Mouse (Mus musculus): ENCODE results near the gene Tmem273. TPM values are rescaled to one million over a fixed set of nuclear protein-coding genes. Genes with fewer than 3 reads are reported as not detected.

Gene Tmem273
- polyA plus RNA-seq, 1 experiment = 2.4 TPM

- WGBS = 89% methylated on average over 7 of the region's 7 CpGs
- DNase-seq = no peak
- TF ChIP-seq CTCF (IDR thresholded peaks at IDR 0.05; ENCODE audit: insufficient read depth, low read length) (no peak), POLR2A (IDR thresholded peaks at IDR 0.05; ENCODE audit: borderline replicate concordance, extremely low read depth, low read depth, low read length) (no peak)
Observed at GRCm38 (mm10) chr14:32800048-32800447, 14.3 kb downstream of the Tmem273 start.

GRCm38 (mm10) chr14:32801016-32801661 lies 15.4 kb downstream of the Tmem273 start:
- no peak for DNase-seq
- no peaks in the 10 kb centered on the region for H3K4me1 ChIP-seq (ENCODE audit: control insufficient read depth, insufficient read depth, low read length)
- 60% methylated on average over 11 of the region's 11 CpGs for WGBS

More at GRCm38 (mm10) chr14:32800048-32800447, 14.3 kb downstream of the Tmem273 start:
- H3K4me3 ChIP-seq (replicated peaks; ENCODE audit: extremely low read depth, low read depth, low read length) = no peak overlapping the region
- H3K4me1 ChIP-seq (ENCODE audit: control insufficient read depth, insufficient read depth, low read length) = no peaks in the 10 kb centered on the region

GRCm38 (mm10) chr14:32801662-32802024 lies 15.9 kb downstream of the Tmem273 start:
- no peak for TF ChIP-seq CTCF (IDR thresholded peaks at IDR 0.05; ENCODE audit: insufficient read depth, low read length)
- TF ChIP-seq POLR2A (IDR thresholded peaks at IDR 0.05; ENCODE audit: borderline replicate concordance, extremely low read depth, low read depth, low read length) = no peak
- no peak for DNase-seq
- Histone ChIP-seq H3K4me1 (ENCODE audit: control insufficient read depth, insufficient read depth, low read length) (no peaks in the 10 kb centered on the region), H3K4me3 (replicated peaks; ENCODE audit: extremely low read depth, low read depth, low read length) (no peak overlapping the region)

More at GRCm38 (mm10) chr14:32801016-32801661, 15.4 kb downstream of the Tmem273 start:
- no peak overlapping the region for H3K4me3 ChIP-seq (replicated peaks; ENCODE audit: extremely low read depth, low read depth, low read length)
- peak; percentile 43 for TF ChIP-seq CTCF (IDR thresholded peaks at IDR 0.05; ENCODE audit: insufficient read depth, low read length)
- no peak for TF ChIP-seq POLR2A (IDR thresholded peaks at IDR 0.05; ENCODE audit: borderline replicate concordance, extremely low read depth, low read depth, low read length)

- DNase-seq = no peak
- H3K4me3 ChIP-seq (replicated peaks; ENCODE audit: extremely low read depth, low read depth, low read length) = no peak overlapping the region
- no peak for TF ChIP-seq POLR2A (IDR thresholded peaks at IDR 0.05; ENCODE audit: borderline replicate concordance, extremely low read depth, low read depth, low read length)
- no peak for TF ChIP-seq CTCF (IDR thresholded peaks at IDR 0.05; ENCODE audit: insufficient read depth, low read length)
- H3K4me1 ChIP-seq (ENCODE audit: control insufficient read depth, insufficient read depth, low read length) = no peaks in the 10 kb centered on the region
Observed at GRCm38 (mm10) chr14:32810111-32810510, 24.3 kb downstream of the Tmem273 start.

- Histone ChIP-seq H3K4me1 (ENCODE audit: control insufficient read depth, insufficient read depth, low read length) (no peaks in the 10 kb centered on the region), H3K4me3 (replicated peaks; ENCODE audit: extremely low read depth, low read depth, low read length) (no peak overlapping the region)
- no peak for DNase-seq
- WGBS = 53% methylated on average over 6 of the region's 6 CpGs
- TF ChIP-seq CTCF (IDR thresholded peaks at IDR 0.05; ENCODE audit: insufficient read depth, low read length) (no peak), POLR2A (IDR thresholded peaks at IDR 0.05; ENCODE audit: borderline replicate concordance, extremely low read depth, low read depth, low read length) (no peak)
Observed at GRCm38 (mm10) chr14:32812429-32812828, 26.7 kb downstream of the Tmem273 start.

- no peak for DNase-seq
- no peaks in the 10 kb centered on the region for H3K4me1 ChIP-seq (ENCODE audit: control insufficient read depth, insufficient read depth, low read length)
- no peak for TF ChIP-seq CTCF (IDR thresholded peaks at IDR 0.05; ENCODE audit: insufficient read depth, low read length)
- 62% methylated on average over 4 of the region's 4 CpGs for whole genome bisulfite sequencing
- no peak overlapping the region for H3K4me3 ChIP-seq (replicated peaks; ENCODE audit: extremely low read depth, low read depth, low read length)
Observed at GRCm38 (mm10) chr14:32814961-32815360, 29.2 kb downstream of the Tmem273 start.

- Histone ChIP-seq H3K4me1 (ENCODE audit: control insufficient read depth, insufficient read depth, low read length) (no peaks in the 10 kb centered on the region), H3K4me3 (replicated peaks; ENCODE audit: extremely low read depth, low read depth, low read length) (no peak overlapping the region)
- no peak for DNase-seq
- 58% methylated on average over 4 of the region's 4 CpGs for WGBS
- TF ChIP-seq CTCF (IDR thresholded peaks at IDR 0.05; ENCODE audit: insufficient read depth, low read length) (no peak), POLR2A (IDR thresholded peaks at IDR 0.05; ENCODE audit: borderline replicate concordance, extremely low read depth, low read depth, low read length) (no peak)
Observed at GRCm38 (mm10) chr14:32816533-32816932, 30.8 kb downstream of the Tmem273 start.

- Histone ChIP-seq H3K4me3 (replicated peaks; ENCODE audit: extremely low read depth, low read depth, low read length) (no peak overlapping the region), H3K4me1 (ENCODE audit: control insufficient read depth, insufficient read depth, low read length) (no peaks in the 10 kb centered on the region)
- TF ChIP-seq POLR2A (IDR thresholded peaks at IDR 0.05; ENCODE audit: borderline replicate concordance, extremely low read depth, low read depth, low read length) (no peak), CTCF (IDR thresholded peaks at IDR 0.05; ENCODE audit: insufficient read depth, low read length) (no peak)
- DNase-seq = no peak
- 63% methylated on average over 7 of the region's 7 CpGs for WGBS
Observed at GRCm38 (mm10) chr14:32817258-32817657, 31.5 kb downstream of the Tmem273 start.

GRCm38 (mm10) chr14:32819297-32819696 lies 33.5 kb downstream of the Tmem273 start:
- no peak for DNase-seq
- no peaks in the 10 kb centered on the region for H3K4me1 ChIP-seq (ENCODE audit: control insufficient read depth, insufficient read depth, low read length)
- TF ChIP-seq POLR2A (IDR thresholded peaks at IDR 0.05; ENCODE audit: borderline replicate concordance, extremely low read depth, low read depth, low read length) (no peak), CTCF (IDR thresholded peaks at IDR 0.05; ENCODE audit: insufficient read depth, low read length) (no peak)
- 38% methylated on average over 1 of the region's 1 CpGs for WGBS
- H3K4me3 ChIP-seq (replicated peaks; ENCODE audit: extremely low read depth, low read depth, low read length) = no peak overlapping the region

- H3K4me3 ChIP-seq (replicated peaks; ENCODE audit: extremely low read depth, low read depth, low read length) = no peak overlapping the region
- TF ChIP-seq POLR2A (IDR thresholded peaks at IDR 0.05; ENCODE audit: borderline replicate concordance, extremely low read depth, low read depth, low read length) = no peak
- no peak for TF ChIP-seq CTCF (IDR thresholded peaks at IDR 0.05; ENCODE audit: insufficient read depth, low read length)
- H3K4me1 ChIP-seq (ENCODE audit: control insufficient read depth, insufficient read depth, low read length) = peaks cover 10% of the 10 kb centered on the region
- 73% methylated on average over 4 of the region's 4 CpGs for WGBS
- DNase-seq = no peak
Observed at GRCm38 (mm10) chr14:32822812-32823211, 37.0 kb downstream of the Tmem273 start.
